Mouse (Mus musculus) forebrain, postnatal 0 days (tissue): ENCODE results near the gene Ovca2. TPM values are rescaled to one million over a fixed set of nuclear protein-coding genes. Genes with fewer than 3 reads are reported as not detected.
A peak's percentile ranks its signal among the peaks of the same experiment; 100 is the strongest.

Experiments used
- ATAC-seq: fragments of 200-750 bp; cut with Nextera tagmentation; 2 replicates; pipeline ENCODE4 v1.8.0; 2017; ENCODE audit warnings: mild to moderate bottlenecking, moderate library complexity
- DNase-seq: peaks from one replicate; pipeline ENCODE4 v3.0.0-alpha.2; 2015
- H3K27ac ChIP-seq: fragments of 300-500 bp; sonication (generic); 2 replicates; pipeline ENCODE4 v1.5.1; 2014; ENCODE audit warnings: low read depth, mild to moderate bottlenecking, antibody characterized with exemption, low read length, moderate library complexity, mixed read lengths
- H3K27me3 ChIP-seq: fragments of 300-500 bp; sonication (generic); 2 replicates; pipeline ENCODE4 v1.6.1; 2014; ENCODE audit warnings: mild to moderate bottlenecking, low read length, mixed read lengths; ENCODE audit not compliant: insufficient read depth
- H3K36me3 ChIP-seq: fragments of 300-500 bp; sonication (generic); 2 replicates; pipeline ENCODE4 v1.6.1; 2014; ENCODE audit warnings: mild to moderate bottlenecking, moderate library complexity; ENCODE audit not compliant: insufficient read depth
- H3K4me1 ChIP-seq: fragments of 300-500 bp; sonication (generic); 2 replicates; pipeline ENCODE4 v1.6.1; 2014; ENCODE audit warnings: antibody characterized with exemption; ENCODE audit not compliant: insufficient read depth
- H3K4me2 ChIP-seq: fragments of 300-500 bp; sonication (generic); 2 replicates; pipeline ENCODE4 v1.6.1; 2014; ENCODE audit warnings: low read depth, mild to moderate bottlenecking, moderate library complexity
- H3K4me3 ChIP-seq: fragments of 300-500 bp; sonication (generic); 2 replicates; pipeline ENCODE4 v1.5.1; 2014; ENCODE audit warnings: low read depth, low read length, mixed read lengths
- H3K9ac ChIP-seq: fragments of 300-500 bp; sonication (generic); 2 replicates; pipeline ENCODE4 v1.6.1; 2014; ENCODE audit warnings: mild to moderate bottlenecking
- H3K9me3 ChIP-seq: fragments of 300-500 bp; sonication (generic); 2 replicates; pipeline ENCODE4 v1.6.1; 2016; ENCODE audit warnings: low read length
- CTCF ChIP-seq: sonication (generic); IDR thresholded peaks from 2 replicates; pipeline ENCODE4 v1.5.1; 2016; ENCODE audit warnings: antibody characterized with exemption, control low read depth, low read depth
- WGBS: fragments of 180-500 bp; shearing (Covaris S2); extraction: QIAGEN DNeasy Blood & Tissue Kit; methylation state at CpG from one replicate; pipeline ENCODE4 v1.1.7; 2014; 5-methylcytosine and 5-hydroxymethylcytosine counted together
- polyA plus RNA-seq: library from polyadenylated mRNA; unstranded; fragments of >200 nt; fragmentation: Nextera tagmentation; extraction: Ambion mirVana; gene quantifications from 2 replicates; pipeline ENCODE4 v1.2.1, GENCODE M21; 2015
- total RNA-seq: library from RNA; depleted of rRNA; stranded (reverse); fragments of >200 nt; gene quantifications from 2 replicates; pipeline ENCODE4 v1.2.3, GENCODE M21; 2014

The Ovca2 gene
- total and polyA plus RNA-seq, 2 experiments from 2014 or later: 11.5 to 19.6 TPM

- no peak for ATAC-seq
- TF ChIP-seq CTCF: no peak
Measured at GRCm38 (mm10) chr11:75135358-75135757, 43.3 kb downstream of the Ovca2 start.

DNA sequence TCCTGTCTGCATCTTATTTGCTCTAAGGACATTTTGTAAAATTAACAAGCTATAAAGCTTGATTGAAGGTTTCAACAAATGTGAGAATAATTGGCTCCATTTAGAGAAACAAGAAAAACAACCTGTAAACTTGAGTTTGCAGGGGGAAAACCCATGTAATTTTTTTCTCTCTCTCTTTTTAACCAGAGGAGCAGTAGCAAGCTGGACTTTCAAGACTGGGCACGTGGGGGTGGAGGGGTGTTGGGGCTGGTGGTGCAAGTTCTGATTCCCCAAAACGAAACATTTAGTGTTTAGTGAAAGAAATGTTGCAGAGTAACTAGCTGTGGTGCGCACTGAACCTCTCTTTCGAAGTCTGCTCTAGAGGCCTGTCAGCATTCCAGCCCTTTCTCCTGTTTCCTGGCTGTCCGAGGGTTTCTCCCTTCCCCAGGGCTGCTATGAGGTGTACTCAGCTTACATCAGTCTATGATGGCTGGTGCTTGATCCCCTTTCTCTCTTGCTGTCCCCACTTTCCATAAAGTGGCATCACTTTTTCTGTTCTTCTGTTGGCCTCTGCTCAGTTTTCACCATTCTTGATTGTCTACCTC is 44.1 kb downstream of the Ovca2 start:
- Histone ChIP-seq H3K9me3 (no peaks in the 10 kb centered on the region), H3K36me3 (no peaks in the 10 kb centered on the region), H3K4me2 (no peak overlapping the region), H3K4me1 (peaks cover 6% of the 10 kb centered on the region; the same call in 1 of the 2 replicates), H3K27me3 (no peaks in the 10 kb centered on the region), H3K27ac (no peak overlapping the region), H3K4me3 (no peak overlapping the region), H3K9ac (no peak overlapping the region)
- ATAC-seq (no peak), DNase-seq (no peak)
- TF ChIP-seq CTCF: no peak
- WGBS: 42% methylated on average over 5 of the region's 5 CpGs

More at GRCm38 (mm10) chr11:75135358-75135757, 43.3 kb downstream of the Ovca2 start:
- no peak for DNase-seq
- no peak overlapping the region for H3K9ac ChIP-seq
- H3K9me3 ChIP-seq: no peaks in the 10 kb centered on the region
- H3K27ac ChIP-seq: no peak overlapping the region
- peaks cover 6% of the 10 kb centered on the region; the same call in 1 of the 2 replicates for H3K4me1 ChIP-seq
- H3K27me3 ChIP-seq: no peaks in the 10 kb centered on the region
- peaks cover under 1% of the 10 kb centered on the region; the same call in 1 of the 2 replicates for H3K36me3 ChIP-seq
- H3K4me2 ChIP-seq: no peak overlapping the region
- 94% methylated on average over 4 of the region's 4 CpGs for WGBS
- H3K4me3 ChIP-seq: no peak overlapping the region

DNA sequence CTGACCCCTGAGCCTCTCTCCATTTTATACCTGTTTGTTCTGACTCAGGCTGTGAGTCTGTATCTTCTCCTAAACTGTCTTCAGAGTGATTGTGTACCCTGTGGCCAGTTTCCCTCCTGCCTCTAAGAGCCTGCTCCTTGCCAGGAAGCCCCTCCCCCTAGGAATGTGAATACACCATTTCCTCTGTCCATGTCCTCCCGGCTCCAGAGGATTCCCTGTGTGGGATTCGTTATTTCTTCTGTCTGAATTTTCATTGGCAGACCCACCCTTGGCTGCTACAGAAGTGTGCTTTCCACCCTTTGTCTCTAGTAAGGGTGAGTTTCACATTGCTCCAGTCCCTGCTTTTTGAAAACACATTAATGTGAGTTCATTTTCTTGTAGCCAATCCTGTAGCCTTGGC is 44.7 kb downstream of the Ovca2 start:
- no peak overlapping the region for H3K4me2 ChIP-seq
- H3K4me3 ChIP-seq: no peak overlapping the region
- no peak overlapping the region for H3K9ac ChIP-seq
- peak; percentile 36 for DNase-seq
- no peaks in the 10 kb centered on the region for H3K36me3 ChIP-seq
- peaks cover 6% of the 10 kb centered on the region; the same call in 1 of the 2 replicates for H3K4me1 ChIP-seq
- H3K9me3 ChIP-seq: no peaks in the 10 kb centered on the region
- 3% methylated on average over 2 of the region's 2 CpGs for WGBS
- H3K27me3 ChIP-seq: no peaks in the 10 kb centered on the region
- ATAC-seq: peak; percentile 48; the same call in 1 of the 2 replicates
- no peak for TF ChIP-seq CTCF
- no peak overlapping the region for H3K27ac ChIP-seq

- Histone ChIP-seq H3K9me3 (no peaks in the 10 kb centered on the region), H3K4me3 (no peak overlapping the region), H3K36me3 (no peaks in the 10 kb centered on the region), H3K9ac (no peak overlapping the region), H3K4me2 (no peak overlapping the region), H3K27me3 (no peaks in the 10 kb centered on the region), H3K27ac (no peak overlapping the region), H3K4me1 (peaks cover 6% of the 10 kb centered on the region; the same call in 1 of the 2 replicates)
- WGBS: 81% methylated on average over 5 of the region's 5 CpGs
- ATAC-seq (no peak), DNase-seq (no peak)
- no peak for TF ChIP-seq CTCF
Measured at GRCm38 (mm10) chr11:75133391-75133790, 45.2 kb downstream of the Ovca2 start.

- TF ChIP-seq CTCF: peak; percentile 59
- H3K4me1 ChIP-seq: peaks cover 6% of the 10 kb centered on the region; the same call in 1 of the 2 replicates
- WGBS: 40% methylated on average over 5 of the region's 5 CpGs
- H3K27ac ChIP-seq: no peak overlapping the region
- ATAC-seq (peak; percentile 58), DNase-seq (peak; percentile 68)
- H3K27me3 ChIP-seq: no peaks in the 10 kb centered on the region
- H3K4me2 ChIP-seq: no peak overlapping the region
- no peak overlapping the region for H3K9ac ChIP-seq
- H3K9me3 ChIP-seq: no peaks in the 10 kb centered on the region
- no peaks in the 10 kb centered on the region for H3K36me3 ChIP-seq
- H3K4me3 ChIP-seq: no peak overlapping the region
Measured at GRCm38 (mm10) chr11:75132278-75132677, 46.4 kb downstream of the Ovca2 start.

GRCm38 (mm10) chr11:75131300-75131699 is 47.3 kb downstream of the Ovca2 start:
- Histone ChIP-seq H3K9ac (no peak overlapping the region), H3K4me1 (peaks cover 6% of the 10 kb centered on the region; the same call in 1 of the 2 replicates), H3K27me3 (no peaks in the 10 kb centered on the region), H3K9me3 (no peaks in the 10 kb centered on the region), H3K36me3 (no peaks in the 10 kb centered on the region), H3K4me3 (no peak overlapping the region), H3K4me2 (no peak overlapping the region), H3K27ac (no peak overlapping the region)
- WGBS: 90% methylated on average over 4 of the region's 4 CpGs
- no peak for ATAC-seq
- TF ChIP-seq CTCF: no peak
- DNase-seq: no peak

DNA sequence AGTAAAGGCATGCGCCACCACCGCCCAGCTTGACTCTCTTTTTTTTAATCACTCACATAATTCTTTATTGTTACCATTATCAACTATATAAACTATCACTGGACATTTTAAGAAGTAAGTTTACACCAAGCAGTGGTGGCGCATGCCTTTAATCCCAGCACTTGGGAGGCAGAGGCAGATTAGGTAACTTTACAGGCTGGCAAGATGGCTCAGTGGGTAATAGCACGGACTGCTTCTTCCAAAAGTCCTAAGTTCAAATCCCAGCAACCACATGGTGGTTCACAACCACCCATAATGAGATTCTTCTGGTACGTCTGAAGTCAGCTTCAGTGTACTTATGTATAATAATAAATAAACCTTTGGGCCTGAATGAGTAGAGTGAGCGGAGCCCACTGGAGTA is 49.2 kb downstream of the Ovca2 start:
- Histone ChIP-seq H3K9me3 (no peaks in the 10 kb centered on the region), H3K4me1 (peaks cover 6% of the 10 kb centered on the region; the same call in 1 of the 2 replicates), H3K4me3 (no peak overlapping the region), H3K27ac (no peak overlapping the region), H3K4me2 (no peak overlapping the region), H3K27me3 (no peaks in the 10 kb centered on the region), H3K9ac (no peak overlapping the region), H3K36me3 (no peaks in the 10 kb centered on the region)
- DNase-seq (no peak), ATAC-seq (no peak)
- 96% methylated on average over 6 of the region's 6 CpGs for WGBS
- TF ChIP-seq CTCF: no peak
